Mouse (Mus musculus) right cerebral cortex, adult 2 months (tissue): ENCODE data around the gene Tas1r2.

Experiments
- DNase-seq, 2 experiments: peaks; one replicate each; pipeline ENCODE4 v3.0.0; 2021 to 2022; ENCODE audit warnings: low spot score in 2 of 2

Tas1r2 gene

DNA sequence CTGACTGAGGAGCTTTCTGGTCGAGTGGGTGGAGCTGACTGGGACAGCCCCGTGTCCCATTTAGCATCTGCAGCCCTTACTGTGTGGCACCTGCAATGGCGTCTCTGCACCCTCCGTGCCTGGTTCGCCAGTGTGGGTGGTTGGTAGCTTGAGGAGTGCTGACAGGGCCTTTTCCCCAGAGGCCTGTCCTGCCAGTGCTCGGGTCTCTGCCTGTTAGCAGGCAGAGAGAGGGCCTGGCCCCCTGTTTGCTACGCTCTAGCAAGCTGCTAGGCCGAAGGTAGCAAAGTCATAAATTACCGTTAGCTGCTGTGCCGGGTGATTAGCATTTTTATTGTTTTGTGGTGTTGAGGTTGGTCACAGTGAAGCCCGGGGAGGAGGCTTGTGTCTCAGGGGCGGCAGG is 13.5 kb upstream of the Tas1r2 start:
- DNase-seq = no peak

DNA sequence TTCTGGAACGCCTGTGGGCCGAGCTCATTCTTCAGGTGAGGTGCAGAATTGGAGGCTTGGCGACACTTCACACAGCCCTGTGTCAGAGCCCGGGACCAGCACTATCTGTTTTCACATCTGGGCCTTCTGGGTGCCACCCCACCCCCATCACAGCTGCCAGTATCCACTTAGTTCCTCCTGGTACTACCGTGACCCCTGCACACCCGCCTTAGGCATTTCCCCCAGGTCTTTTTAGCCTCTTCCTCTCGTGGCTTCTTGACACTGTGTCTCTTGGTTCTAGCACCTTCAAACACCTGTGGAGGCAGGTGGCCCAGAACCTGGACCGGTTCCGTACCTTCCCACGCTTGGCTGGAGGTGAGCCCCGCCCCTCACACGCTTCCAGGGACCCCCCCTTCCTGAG is 13.0 kb upstream of the Tas1r2 start:
- DNase-seq = no peak

DNA sequence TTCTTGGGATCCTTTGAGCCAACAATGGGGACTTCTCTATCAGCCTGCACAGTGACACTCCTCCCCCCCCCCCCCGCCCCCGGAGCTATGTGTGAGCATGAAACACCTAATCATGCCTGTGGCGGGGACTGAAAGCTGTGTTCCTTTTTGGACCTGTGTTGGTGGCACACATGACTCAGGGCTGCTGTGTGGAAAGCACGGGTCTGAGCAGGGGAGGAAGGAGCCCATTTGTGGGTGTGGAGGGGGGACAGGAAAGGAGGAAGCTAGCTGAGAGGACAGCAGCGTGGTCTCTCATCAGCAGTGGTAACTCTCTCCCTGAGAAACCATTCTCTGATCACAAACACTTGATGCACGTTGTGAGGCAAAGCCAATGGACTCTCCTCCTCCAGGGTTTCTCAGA is 12.6 kb upstream of the Tas1r2 start:
- DNase-seq = no peak

DNA sequence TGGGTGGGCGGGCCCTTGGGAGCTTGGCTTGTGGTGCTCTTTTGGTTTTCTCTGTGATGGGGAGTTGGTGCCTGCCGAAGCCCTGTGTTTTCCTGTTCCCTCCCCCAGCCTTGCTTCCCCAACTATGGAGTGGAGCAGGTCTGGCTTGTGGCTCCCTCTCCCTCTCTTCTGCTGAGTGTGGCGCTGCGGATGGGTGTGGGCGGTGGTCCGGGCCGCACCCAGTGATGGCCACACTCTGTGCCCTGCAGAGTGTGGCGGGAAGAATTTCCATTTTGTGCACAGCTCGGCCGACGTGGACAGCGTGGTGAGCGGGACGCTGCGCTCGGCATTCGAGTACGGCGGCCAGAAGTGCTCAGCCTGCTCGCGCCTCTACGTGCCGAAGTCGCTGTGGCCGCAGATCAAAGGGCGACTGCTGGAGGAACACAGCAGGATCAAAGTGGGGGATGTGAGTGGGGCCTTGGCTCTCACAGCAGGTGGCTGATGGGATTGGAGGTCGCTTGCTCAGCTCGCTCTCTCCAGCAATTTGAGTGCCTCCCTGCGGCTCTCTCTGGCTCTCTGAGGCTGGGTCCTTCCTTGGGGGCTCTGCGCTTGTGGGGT is 11.4 kb upstream of the Tas1r2 start:
- no peak for DNase-seq

DNA sequence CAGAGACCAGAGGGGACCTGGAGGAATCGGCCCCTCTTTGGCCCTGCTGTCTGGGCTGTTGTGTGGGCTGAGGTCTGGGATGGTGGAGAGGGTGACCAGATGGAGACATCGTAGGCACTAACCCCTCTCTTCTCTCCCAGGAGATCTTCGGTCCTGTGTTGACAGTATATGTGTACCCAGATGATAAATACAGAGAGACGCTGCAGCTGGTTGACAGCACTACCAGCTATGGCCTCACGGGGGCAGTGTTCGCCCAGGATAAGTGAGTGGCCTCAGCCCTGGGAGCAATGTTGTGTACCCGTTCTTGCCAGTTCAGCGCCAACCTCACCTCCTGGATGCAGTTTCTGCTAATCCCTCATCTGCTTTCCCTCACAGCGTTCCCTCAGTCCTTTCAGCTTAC is 9.4 kb upstream of the Tas1r2 start:
- DNase-seq = peak; percentile 84 to 86

DNA sequence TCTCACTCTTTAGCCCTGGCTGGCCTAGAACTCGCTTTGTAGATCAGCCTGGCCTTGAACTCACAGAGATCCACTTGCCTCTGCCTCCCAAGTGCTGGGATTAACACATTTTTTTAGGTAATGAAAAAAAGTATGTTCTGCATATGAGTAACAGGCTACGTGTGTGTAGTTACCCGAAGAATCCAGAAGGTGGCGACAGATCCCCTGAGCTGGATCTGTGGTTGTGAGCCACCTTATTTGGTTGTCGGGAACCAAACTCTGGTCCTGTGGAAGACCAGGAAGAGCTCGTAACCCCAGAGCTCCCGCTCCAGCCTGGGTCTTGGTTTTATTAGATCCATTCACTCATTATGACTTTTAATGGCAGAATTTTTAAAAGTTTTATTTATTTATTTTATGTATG is 6.4 kb upstream of the Tas1r2 start:
- no peak for DNase-seq

DNA sequence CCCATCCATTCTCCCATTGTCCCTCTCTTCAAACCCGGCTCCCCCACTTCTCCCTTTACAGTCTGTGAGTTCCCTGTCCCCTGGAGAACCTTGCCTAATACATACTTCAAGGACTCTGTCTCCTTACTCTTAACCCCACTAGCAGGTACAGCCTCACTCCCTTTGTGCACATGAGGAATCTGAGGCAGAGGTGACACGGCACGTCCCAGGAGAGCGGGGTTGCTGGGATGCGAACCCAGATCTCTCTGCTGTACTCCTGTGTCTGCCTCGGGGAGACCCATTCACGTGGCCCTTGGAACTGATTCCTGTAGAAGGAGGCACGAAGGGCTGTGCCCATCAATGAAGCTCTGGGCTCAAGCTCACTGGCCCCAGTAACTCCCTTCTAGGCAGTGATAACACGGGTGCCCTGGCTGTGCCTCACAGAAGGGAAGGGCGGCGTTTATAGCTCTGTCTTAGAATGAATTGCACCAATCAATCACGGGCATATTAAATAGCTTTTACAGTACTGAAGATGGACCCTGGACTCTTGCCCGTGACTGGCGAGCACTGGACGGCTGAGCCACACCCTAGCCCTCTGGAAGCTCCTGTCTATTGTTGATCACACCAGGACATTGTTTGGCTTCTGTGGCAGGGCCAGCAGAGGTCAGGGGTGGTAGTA is 3.1 kb upstream of the Tas1r2 start:
- no peak for DNase-seq

DNA sequence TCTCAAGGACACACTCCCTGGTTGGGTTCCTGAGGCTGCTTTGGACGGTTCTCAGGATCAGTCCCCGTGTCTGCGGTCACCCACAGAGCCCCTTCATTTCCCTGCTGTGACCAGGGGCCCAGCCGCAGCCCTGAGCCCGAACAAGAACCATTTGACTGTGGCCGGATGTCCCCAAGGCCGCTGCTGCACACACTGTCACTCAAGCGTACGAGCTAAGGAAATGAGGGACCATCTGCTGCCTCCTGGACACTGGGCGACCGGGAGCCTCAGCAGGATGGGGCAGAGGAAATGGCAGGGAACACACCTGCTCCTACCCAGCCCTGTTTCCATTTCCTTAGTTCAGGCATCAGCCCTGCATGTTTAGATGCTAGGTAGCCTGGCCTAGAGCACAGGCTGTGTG is 2.4 kb upstream of the Tas1r2 start:
- DNase-seq = no peak

DNA sequence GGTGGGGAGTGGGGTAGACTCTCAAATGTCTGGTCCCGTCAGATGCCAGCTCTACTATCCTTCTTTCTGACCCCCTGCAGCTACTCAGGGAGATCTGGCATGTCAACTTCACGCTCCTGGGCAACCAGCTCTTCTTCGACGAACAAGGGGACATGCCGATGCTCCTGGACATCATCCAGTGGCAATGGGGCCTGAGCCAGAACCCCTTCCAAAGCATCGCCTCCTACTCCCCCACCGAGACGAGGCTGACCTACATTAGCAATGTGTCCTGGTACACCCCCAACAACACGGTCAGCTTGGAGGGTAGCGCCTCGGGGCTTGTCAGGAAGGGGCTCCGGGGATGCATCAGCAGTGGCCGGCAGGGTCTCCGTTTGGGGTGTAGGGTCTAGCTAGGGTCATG is 8.6 kb downstream of the Tas1r2 start:
- DNase-seq = no peak

DNA sequence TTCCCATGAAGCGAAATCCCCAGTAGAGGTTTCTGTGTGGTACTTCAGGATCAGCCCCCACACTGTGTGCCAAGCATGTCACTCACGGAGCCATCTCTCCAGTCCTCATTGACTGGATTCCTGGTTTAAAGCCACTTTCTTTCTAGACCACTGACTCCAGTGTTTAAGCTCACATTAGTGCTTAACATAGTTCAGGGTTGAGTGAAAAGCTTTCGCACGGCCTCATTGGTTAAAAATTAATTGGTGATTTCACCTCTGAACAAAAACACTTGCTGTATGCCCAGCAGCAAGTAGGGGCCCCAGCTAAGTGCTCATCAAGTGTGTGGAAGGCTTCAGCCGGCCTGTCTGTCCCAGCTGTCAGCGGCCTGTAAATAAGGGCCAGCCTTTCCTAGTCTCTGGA is 14.3 kb downstream of the Tas1r2 start:
- DNase-seq = no peak

DNA sequence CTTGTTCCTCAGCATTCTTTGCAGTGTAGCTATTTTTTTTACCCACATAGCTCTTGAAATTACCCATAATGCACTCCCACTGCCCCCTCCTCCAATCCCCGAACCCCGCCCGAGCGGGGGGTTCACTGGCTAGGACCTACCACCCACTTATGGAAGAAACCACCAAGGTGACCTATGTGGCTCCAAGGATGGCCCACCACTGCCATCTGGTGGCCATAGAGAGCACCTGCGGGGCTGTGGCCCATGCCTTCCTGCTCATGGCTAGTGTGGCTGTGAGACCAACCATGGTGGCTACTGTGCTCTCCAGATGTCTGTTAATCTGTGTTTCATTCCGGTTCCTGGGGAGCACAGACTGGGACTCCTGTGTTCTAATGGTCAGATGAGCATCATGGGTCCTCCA is 16.5 kb downstream of the Tas1r2 start:
- peak; percentile 47 to 58 for DNase-seq

DNA sequence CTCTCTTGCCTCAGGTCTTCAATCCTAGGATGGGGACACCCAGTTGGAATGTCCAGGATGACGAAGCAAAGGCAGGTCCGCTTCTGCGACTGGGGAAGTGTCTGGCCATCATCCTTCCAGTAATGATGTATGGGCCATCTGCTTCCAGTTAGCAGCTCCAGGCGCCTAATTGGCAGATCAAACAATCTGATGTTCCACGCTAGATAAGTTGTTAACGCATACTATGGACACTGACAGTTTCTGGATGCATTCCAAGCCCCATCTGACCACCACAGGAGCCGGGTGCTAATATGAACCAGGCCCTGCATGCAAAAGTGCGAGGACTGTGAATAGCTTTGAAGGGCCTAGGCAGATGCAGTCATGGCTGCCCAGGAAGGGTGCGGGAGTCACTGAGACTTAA is 22.4 kb downstream of the Tas1r2 start:
- DNase-seq = no peak

DNA sequence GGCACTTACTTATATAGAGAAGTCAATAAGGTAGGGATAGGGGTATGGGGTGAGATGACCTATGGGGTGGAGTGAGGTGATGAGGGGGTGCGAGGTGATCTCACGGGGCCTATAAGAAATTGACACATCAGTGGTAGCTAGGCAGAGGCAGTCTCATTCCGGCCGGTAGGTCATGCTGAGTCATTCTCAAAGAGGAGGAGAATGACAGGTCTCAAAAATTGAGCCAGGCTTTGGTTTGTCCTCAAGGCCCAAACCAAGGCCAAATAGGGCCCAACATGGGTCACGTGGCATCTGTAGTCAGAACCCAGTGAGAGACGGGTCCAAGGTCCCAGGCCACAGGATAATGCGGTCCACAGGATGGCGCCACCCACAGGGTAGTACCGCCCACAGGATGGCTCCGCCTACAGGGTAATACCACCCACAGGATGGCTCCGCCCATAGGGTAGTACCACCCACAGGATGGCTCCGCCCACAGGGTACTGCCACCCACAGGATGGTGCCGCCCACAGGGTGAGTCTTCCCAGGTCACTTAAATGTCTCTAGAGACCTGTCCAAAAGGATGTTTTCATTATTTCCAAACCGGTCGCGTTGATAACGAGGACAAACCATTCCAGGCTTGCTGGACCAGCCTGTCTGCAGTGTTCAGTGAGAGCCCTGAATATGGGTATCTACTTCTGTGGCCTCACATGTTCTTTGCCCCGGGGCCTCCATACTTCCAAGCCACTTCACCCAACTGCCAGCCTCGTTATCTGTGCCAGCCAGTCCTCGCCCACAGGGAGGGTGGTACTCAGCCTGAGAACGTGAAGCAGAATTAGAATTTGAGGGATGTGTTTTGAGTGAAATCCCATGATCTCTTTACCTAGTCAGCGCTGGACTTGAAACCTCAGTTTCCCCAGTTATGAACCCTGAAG is 30.6 kb downstream of the Tas1r2 start:
- no peak for DNase-seq

DNA sequence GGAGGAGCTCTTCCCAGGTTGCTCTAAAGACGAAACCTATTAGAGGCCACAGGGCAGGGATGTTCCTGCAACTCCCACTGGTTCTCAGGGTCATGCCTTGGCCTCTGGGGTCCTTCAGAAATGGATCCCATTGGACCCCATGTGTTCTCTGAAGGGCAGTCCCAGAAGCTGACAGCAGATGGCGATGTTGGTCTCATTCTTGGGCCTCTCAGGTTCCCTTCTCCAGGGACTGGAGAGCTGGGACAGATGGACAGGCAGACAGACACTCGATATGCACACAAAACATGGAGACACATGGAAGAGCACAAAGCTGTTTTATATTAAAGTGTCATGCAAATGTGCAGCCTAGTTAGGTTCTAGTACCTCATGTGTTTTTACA is 31.3 kb downstream of the Tas1r2 start:
- peak; percentile 75 to 79 for DNase-seq

DNA sequence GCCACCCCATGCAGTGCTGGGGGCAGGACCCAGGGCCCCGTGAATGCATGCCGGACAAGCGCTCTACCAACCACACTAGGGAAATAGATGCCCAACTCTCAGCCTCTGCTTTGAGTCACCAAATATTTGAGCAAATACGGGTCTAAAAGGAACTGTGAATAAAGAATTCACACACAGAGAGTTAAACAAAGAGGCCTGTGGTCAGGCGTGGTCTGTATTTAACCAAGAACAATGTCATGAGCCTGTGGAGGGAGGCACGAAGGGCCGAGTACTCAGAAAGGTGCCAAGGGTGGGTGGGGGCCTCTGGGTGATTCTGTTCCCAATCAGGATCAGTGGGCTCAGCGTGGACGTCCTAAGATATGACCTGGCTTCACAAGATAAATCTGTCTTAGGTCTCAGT is 34.7 kb downstream of the Tas1r2 start:
- DNase-seq = no peak

DNA sequence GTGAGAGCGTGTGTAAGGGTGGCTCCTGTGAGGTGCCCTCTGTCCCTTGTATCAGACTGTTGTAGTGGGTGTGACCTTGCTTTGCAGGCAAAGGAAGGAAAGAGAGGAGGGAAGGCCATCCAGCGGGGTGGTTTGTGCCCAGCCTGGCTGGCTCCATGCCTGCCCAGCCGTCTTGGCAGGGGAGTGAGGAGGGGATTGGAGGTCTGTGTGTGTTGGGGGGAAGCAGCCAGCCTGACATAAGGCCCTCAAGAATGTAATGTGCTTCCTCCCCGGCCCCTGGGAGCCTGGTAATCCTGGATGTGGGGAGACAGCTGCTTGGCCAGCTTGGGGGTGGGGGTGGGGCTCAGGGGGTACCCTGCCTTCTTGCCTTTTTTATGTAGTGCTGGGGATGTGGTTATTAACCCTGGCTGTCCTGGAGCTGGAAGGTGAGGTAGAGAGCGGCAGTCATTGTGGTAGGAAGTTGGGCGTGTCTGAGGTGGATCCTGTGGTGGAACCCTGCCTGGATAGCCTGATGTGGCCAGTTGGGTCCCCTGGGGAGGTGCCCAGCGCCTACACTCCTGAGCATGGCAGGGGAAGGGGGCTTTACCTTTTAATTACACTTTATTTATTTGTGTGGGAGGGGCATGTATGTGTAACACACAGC is 36.4 kb downstream of the Tas1r2 start:
- DNase-seq = no peak

DNA sequence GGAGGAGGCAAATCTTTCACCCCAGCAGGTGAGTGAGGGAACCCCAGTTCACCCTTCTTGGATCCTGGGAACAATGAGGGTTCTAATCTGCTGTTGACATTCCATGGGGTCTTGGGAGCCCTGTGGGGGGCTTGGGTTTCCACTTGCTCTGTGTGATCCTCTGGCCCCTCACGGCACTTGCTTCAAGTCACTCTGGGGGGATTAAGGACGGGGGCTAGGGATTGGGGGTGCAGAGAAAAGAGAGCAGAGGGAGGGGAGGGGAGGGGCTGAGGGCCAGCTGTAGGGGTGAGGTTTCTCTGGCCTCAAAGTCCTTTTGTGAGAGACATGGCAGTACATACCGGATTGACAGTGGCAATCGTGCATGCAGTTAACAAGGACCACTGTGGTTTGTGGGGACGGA is 40.0 kb downstream of the Tas1r2 start:
- DNase-seq = no peak

DNA sequence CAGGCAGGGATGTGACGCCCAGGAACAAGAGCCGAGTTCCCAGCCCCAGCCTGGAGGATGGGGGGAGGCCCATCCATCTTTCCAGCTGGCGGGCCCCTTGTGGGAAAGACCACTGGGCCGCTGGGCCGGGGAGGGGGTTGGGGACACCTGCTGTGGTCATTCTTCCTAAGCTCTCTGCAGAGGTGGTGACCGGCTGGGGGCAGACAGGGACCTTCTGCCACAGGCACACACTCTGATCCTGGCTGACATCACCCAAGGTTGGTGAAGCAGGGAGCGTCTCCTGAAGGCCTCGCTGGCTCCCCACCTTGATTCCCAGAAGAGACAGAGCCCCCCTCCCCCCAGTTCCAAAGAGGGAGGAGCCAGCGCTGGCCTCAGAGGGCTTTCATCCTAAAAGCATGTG is 44.4 kb downstream of the Tas1r2 start:
- no peak for DNase-seq

DNA sequence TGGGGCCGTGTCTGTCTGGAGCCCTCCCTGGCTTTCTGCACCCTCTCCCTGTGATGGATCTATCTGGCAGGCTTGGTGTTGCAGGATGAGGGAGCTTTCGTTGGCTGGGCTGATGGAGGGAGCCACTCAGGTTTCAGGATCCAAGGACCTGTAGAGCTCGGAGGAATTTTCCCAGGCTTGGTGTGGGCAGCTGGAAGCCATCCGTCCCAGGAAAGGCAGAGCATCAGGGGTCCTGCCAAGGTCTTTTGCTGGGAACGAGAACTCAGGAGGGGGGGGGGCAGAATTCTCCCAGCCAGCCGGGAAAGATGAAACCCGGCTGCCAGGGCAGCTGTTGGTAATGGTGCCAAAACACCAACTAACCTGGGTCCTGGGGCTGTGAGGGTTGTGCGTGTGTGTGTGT is 45.3 kb downstream of the Tas1r2 start:
- no peak for DNase-seq

DNA sequence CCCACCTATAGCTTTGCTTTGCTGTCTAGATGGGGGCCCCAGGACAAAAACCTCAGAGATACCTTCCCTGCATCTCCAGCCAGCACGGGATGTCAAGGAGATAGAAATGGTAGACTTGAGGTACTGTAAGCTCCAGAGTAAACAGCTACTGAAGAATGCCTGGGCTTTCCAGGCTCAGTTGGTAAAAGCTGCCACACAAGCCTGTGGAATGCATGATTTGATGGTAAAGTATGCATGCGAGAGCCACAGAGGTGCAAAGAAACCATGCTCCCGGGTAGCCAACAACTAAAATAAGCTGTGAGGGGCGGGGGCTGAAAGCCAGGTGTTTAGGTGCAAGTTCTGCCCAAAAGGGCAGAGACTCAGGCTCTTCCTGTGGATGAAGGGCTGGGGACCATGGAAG is 49.6 kb downstream of the Tas1r2 start:
- DNase-seq = no peak

DNA sequence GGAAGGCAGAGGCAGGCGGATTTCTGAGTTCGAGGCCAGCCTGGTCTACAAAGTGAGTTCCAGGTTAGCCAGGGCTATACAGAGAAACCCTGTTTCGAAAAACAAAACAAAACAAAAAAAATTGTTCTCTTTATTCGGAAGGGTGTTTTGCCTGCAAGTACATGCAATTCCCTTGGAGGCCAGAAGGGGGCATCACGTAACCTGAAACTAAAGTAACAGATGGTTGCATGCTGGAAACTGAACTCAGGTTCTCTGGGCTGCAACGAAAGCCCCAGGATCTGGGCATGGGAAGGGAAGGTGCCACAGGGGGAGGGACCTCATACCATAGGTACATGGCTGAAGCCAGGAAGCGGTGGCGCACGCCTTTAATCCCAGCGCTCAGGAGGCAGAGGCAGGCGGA is 50.1 kb downstream of the Tas1r2 start:
- no peak for DNase-seq

DNA sequence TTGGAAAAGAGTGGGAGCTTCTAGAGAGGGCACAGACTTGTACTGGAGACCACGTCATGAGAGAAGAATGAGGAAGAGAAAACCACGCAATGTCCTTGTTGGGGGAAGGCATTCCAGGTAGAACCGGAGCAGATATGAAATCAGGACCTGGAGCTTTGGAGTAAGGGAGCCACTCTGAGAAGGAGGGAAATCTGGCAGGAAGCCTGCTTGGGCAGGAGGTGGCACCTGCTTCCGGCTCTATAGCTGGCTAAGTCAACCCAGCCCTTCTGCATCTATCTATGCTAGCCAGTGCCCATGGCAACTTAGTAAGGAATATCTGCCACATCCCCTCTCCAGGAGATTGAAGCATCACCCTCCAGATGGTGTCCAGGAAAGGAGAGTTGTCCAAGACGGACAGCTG is 52.6 kb downstream of the Tas1r2 start:
- DNase-seq = no peak
